Mouse (Mus musculus) embryonic facial prominence, embryonic 12.5 days (tissue): ENCODE data around the gene Lyrm7. TPM values are rescaled to one million over a fixed set of nuclear protein-coding genes. Genes with fewer than 3 reads are reported as not detected.

Experiments
- ATAC-seq: fragments of 200-750 bp; cut with Nextera tagmentation; 2 replicates; pipeline ENCODE4 v1.8.0; 2017; ENCODE audit not compliant: insufficient number of reproducible peaks, insufficient read depth, low FRiP score, low TSS enrichment
- H3K27ac ChIP-seq: fragments of 300-500 bp; sonication (generic); 2 replicates; pipeline ENCODE4 v1.5.1; 2016; ENCODE audit warnings: mild to moderate bottlenecking
- H3K27me3 ChIP-seq: fragments of 300-500 bp; sonication (generic); 2 replicates; pipeline ENCODE4 v1.6.1; 2016; ENCODE audit warnings: mild to moderate bottlenecking, moderate library complexity
- H3K36me3 ChIP-seq: fragments of 300-500 bp; sonication (generic); 2 replicates; pipeline ENCODE4 v1.6.1; 2016; ENCODE audit warnings: mild to moderate bottlenecking
- H3K4me1 ChIP-seq: fragments of 300-500 bp; sonication (generic); 2 replicates; pipeline ENCODE4 v1.6.1; 2016
- H3K4me2 ChIP-seq: fragments of 300-500 bp; sonication (generic); replicated peaks from 2 replicates; pipeline ENCODE4 v1.6.1; 2016; ENCODE audit warnings: mild to moderate bottlenecking, moderate library complexity
- H3K4me3 ChIP-seq: fragments of 300-500 bp; sonication (generic); 2 replicates; pipeline ENCODE4 v1.5.1; 2016; ENCODE audit warnings: mild to moderate bottlenecking
- H3K9ac ChIP-seq: fragments of 300-500 bp; sonication (generic); 2 replicates; pipeline ENCODE4 v1.6.1; 2016; ENCODE audit warnings: mild to moderate bottlenecking, moderate library complexity
- H3K9me3 ChIP-seq: fragments of 300-500 bp; sonication (generic); 2 replicates; pipeline ENCODE4 v1.6.1; 2016; ENCODE audit warnings: mild to moderate bottlenecking, moderate library complexity
- WGBS: fragments of 180-500 bp; shearing (Covaris S2); methylation state at CpG from one replicate; pipeline ENCODE4 v1.1.7; 2016; 5-methylcytosine and 5-hydroxymethylcytosine counted together
- polyA plus RNA-seq: library from polyadenylated mRNA; unstranded; fragments of >200 nt; fragmentation: Nextera tagmentation; extraction: Ambion mirVana; gene quantifications from 2 replicates; pipeline ENCODE4 v1.2.1, GENCODE M21; 2016

Gene Lyrm7
- polyA plus RNA-seq, 1 experiment from 2014 or later = 10.2 TPM

GRCm38 (mm10) chr11:54787488-54788474 lies 72.9 kb downstream of the Lyrm7 start, which contains the start of gene Cdc42se2:
Cdc42se2 (minus strand) TSS chr11:54787675.
- Histone ChIP-seq H3K4me2 (peak within 1 kb of the TSS; percentile 63), H3K27ac (peak within 1 kb of the TSS; percentile 99), H3K27me3 (no peaks in the 10 kb centered on the region), H3K4me1 (no peaks in the 10 kb centered on the region), H3K4me3 (peak within 1 kb of the TSS; percentile 90), H3K36me3 (no peaks in the 10 kb centered on the region), H3K9ac (peak within 1 kb of the TSS; percentile 94), H3K9me3 (no peaks in the 10 kb centered on the region)
- 4% methylated on average over 56 of the region's 56 CpGs for WGBS
- ATAC-seq = peak; percentile 97

- peak overlapping the region; percentile 99 for H3K27ac ChIP-seq
- no peaks in the 10 kb centered on the region for H3K9me3 ChIP-seq
- under 1% methylated on average over 54 of the region's 54 CpGs for WGBS
- H3K9ac ChIP-seq = peak overlapping the region; percentile 94
- peak; percentile 30; the same call in 1 of the 2 replicates for ATAC-seq
- peak overlapping the region; percentile 90 for H3K4me3 ChIP-seq
- H3K4me1 ChIP-seq = no peaks in the 10 kb centered on the region
- no peaks in the 10 kb centered on the region for H3K36me3 ChIP-seq
- H3K27me3 ChIP-seq = no peaks in the 10 kb centered on the region
- peak overlapping the region; percentile 63 for H3K4me2 ChIP-seq
Observed at GRCm38 (mm10) chr11:54786858-54787487, 73.7 kb downstream of the Lyrm7 start.

DNA sequence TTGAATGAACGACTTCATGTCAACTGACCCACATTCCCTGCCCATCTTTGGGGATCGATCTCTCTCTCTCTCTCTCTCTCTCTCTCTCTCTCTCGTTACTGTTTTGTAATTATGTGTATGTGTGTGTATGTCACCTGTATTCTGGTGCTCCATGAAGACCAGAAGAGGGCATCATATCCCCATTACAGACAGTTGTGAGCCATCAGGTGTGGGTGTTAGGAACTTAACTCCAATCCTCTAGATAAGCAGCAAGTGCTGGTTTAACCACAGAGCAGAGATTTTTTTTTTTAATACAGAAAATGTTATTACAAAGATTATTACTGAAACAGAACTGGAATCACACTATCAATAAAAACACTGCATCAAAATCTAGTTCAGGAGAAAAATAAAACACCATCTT lies 75.2 kb downstream of the Lyrm7 start:
- H3K4me1 ChIP-seq = no peaks in the 10 kb centered on the region
- H3K9ac ChIP-seq = no peak overlapping the region
- H3K27me3 ChIP-seq = no peaks in the 10 kb centered on the region
- 83% methylated on average over 3 of the region's 3 CpGs for WGBS
- H3K27ac ChIP-seq = no peak overlapping the region
- H3K4me3 ChIP-seq = no peak overlapping the region
- no peaks in the 10 kb centered on the region for H3K36me3 ChIP-seq
- no peak for ATAC-seq
- H3K9me3 ChIP-seq = no peaks in the 10 kb centered on the region
- peak overlapping the region; percentile 63; the same call in 1 of the 2 replicates for H3K4me2 ChIP-seq

DNA sequence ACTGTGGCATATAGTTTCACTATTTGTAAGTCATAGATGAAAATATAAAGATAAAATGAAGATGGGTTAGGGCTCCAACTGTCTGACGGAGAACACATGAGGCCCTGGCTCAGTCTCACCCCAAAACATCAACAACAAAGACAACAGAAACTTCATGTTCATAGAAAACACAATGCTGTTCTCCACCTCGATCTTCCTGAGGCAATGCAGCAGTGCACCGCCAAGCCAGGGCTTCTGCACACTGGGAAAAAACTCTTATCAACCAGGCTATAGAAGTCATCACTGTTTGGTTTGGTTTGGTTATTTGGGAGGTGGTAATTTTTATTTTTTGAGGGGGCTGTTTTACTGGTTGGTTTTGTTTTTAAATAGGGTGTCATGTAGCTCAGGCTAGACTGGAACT lies 76.3 kb downstream of the Lyrm7 start:
- H3K9ac ChIP-seq = no peak overlapping the region
- H3K4me3 ChIP-seq = no peak overlapping the region
- no peaks in the 10 kb centered on the region for H3K36me3 ChIP-seq
- no peak overlapping the region for H3K27ac ChIP-seq
- ATAC-seq = no peak
- no peaks in the 10 kb centered on the region for H3K9me3 ChIP-seq
- no peaks in the 10 kb centered on the region for H3K4me1 ChIP-seq
- H3K4me2 ChIP-seq = no peak overlapping the region
- 93% methylated on average over 3 of the region's 3 CpGs for WGBS
- H3K27me3 ChIP-seq = no peaks in the 10 kb centered on the region

GRCm38 (mm10) chr11:54782253-54782652 lies 78.5 kb downstream of the Lyrm7 start:
- Histone ChIP-seq H3K9ac (no peak overlapping the region), H3K9me3 (no peaks in the 10 kb centered on the region), H3K27ac (no peak overlapping the region), H3K4me3 (no peak overlapping the region), H3K36me3 (no peaks in the 10 kb centered on the region), H3K4me2 (no peak overlapping the region), H3K4me1 (no peaks in the 10 kb centered on the region), H3K27me3 (no peaks in the 10 kb centered on the region)
- WGBS = 84% methylated on average over 6 of the region's 6 CpGs
- ATAC-seq = no peak

GRCm38 (mm10) chr11:54779946-54780345 lies 80.8 kb downstream of the Lyrm7 start:
- no peak overlapping the region for H3K9ac ChIP-seq
- H3K4me3 ChIP-seq = no peak overlapping the region
- no peaks in the 10 kb centered on the region for H3K36me3 ChIP-seq
- ATAC-seq = no peak
- H3K9me3 ChIP-seq = no peaks in the 10 kb centered on the region
- H3K4me2 ChIP-seq = no peak overlapping the region
- H3K27ac ChIP-seq = no peak overlapping the region
- no peaks in the 10 kb centered on the region for H3K4me1 ChIP-seq
- WGBS = 80% methylated on average over 1 of the region's 1 CpGs
- H3K27me3 ChIP-seq = no peaks in the 10 kb centered on the region

DNA sequence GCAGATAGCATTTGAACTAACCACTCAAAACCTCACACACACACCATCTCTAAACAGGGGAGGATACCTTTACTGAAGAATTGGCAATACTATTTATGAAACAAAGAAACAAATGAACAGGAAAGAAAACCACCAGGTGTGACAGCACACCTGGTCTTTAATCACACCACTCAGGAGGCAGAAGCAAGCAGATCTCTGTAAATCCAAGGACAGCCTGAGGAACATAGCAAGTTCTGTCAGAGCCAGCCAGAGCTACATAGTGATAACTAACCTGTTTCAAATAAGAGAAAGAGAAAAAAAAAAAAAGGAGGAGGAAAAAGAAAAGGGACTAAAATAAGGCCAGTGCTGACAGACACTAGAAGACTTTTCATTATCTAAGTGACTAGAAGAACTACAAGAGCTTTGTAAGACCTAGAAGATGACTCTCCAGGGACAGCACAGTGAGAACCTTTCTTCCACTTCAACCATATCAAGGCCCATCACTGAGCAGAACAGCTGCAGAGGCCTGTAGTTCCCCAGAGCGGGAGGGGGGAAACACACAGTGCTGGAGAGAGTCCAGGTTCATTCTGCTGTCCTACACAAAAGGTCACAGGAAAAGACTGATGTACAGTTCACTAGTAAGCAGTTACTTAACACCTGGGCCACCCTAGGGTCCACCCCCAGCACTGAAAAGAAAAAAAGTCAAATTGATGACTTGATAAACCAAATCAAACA lies 82.4 kb downstream of the Lyrm7 start:
- Histone ChIP-seq H3K36me3 (no peaks in the 10 kb centered on the region), H3K27ac (no peak overlapping the region), H3K9me3 (no peaks in the 10 kb centered on the region), H3K9ac (no peak overlapping the region), H3K4me2 (no peak overlapping the region), H3K27me3 (no peaks in the 10 kb centered on the region), H3K4me3 (no peak overlapping the region), H3K4me1 (no peaks in the 10 kb centered on the region)
- ATAC-seq = no peak
- 81% methylated on average over 1 of the region's 1 CpGs for WGBS

- Histone ChIP-seq H3K27ac (no peak overlapping the region), H3K27me3 (no peaks in the 10 kb centered on the region), H3K4me2 (no peak overlapping the region), H3K36me3 (no peaks in the 10 kb centered on the region), H3K4me3 (no peak overlapping the region), H3K9ac (no peak overlapping the region), H3K9me3 (no peaks in the 10 kb centered on the region), H3K4me1 (no peaks in the 10 kb centered on the region)
- 80% methylated on average over 6 of the region's 6 CpGs for WGBS
- no peak for ATAC-seq
Observed at GRCm38 (mm10) chr11:54777387-54778130, 83.2 kb downstream of the Lyrm7 start.

Other genes starting within 250 kb of the Lyrm7 start
- 114 and 115 TPM in 2 replicates for gene Cdc42se2, start 73.2 kb downstream of the Lyrm7 start, polyA plus RNA-seq
- gene Hint1, start 5.5 kb upstream of the Lyrm7 start, polyA plus RNA-seq = 635 and 637 TPM in 2 replicates
- 36.8 and 43.5 TPM in 2 replicates for gene Gpx3, start 41.5 kb upstream of the Lyrm7 start, polyA plus RNA-seq
- 19.3 and 20.0 TPM in 2 replicates for gene Tnip1, start 102.0 kb upstream of the Lyrm7 start, polyA plus RNA-seq
- 204 and 212 TPM in 2 replicates for gene Anxa6, start 172.5 kb upstream of the Lyrm7 start, polyA plus RNA-seq
- gene Ccdc69, start 217.2 kb upstream of the Lyrm7 start, polyA plus RNA-seq = 0.67 and 0.78 TPM in 2 replicates
- 12.0 and 13.0 TPM in 2 replicates for gene Gm2a, start 237.2 kb upstream of the Lyrm7 start, polyA plus RNA-seq